Mouse (Mus musculus): ENCODE measurements around the gene Actl7b. TPM values are rescaled to one million over a fixed set of nuclear protein-coding genes. Genes with fewer than 3 reads are reported as not detected.

Actl7b gene
- polyA plus RNA-seq (2017; shearing (Covaris generic)) = not detected

- ATAC-seq = no peak
These were observed at the start of gene Actl7b for GRCm38 (mm10) chr4:56741041-56741493. TSS of gene Actl7b (minus strand) at chr4:56741443.

- no peak for ATAC-seq
These were observed 29.8 kb upstream of the Actl7b start for GRCm38 (mm10) chr4:56771065-56771464.

- ATAC-seq = no peak
These were observed 27.7 kb upstream of the Actl7b start for GRCm38 (mm10) chr4:56768913-56769312.

- ATAC-seq = no peak
These were observed 26.6 kb upstream of the Actl7b start for GRCm38 (mm10) chr4:56767861-56768284.

GRCm38 (mm10) chr4:56757693-56758092, 16.4 kb upstream of the Actl7b start:
- no peak for ATAC-seq

GRCm38 (mm10) chr4:56756966-56757600, 15.8 kb upstream of the Actl7b start:
- no peak for ATAC-seq

- ATAC-seq = no peak
These were observed 14.8 kb upstream of the Actl7b start for GRCm38 (mm10) chr4:56756021-56756420.

- ATAC-seq = no peak
These were observed 6.2 kb upstream of the Actl7b start for GRCm38 (mm10) chr4:56747456-56747855.

- no peak for ATAC-seq
These were observed 5.1 kb upstream of the Actl7b start for GRCm38 (mm10) chr4:56746345-56746744.

GRCm38 (mm10) chr4:56743363-56744195, 2.3 kb upstream of the Actl7b start, which contains the start of gene Actl7a:
TSS of gene Actl7a (plus strand) at chr4:56743413.
- ATAC-seq = no peak

GRCm38 (mm10) chr4:56742698-56743097, 1.5 kb upstream of the Actl7b start:
- ATAC-seq = no peak

- no peak for ATAC-seq
These were observed 632 bp downstream of the Actl7b start for GRCm38 (mm10) chr4:56740611-56741010.

- no peak for ATAC-seq
These were observed 1.2 kb downstream of the Actl7b start, which contains the start of gene Gm26657 for GRCm38 (mm10) chr4:56740020-56740485. TSS of gene Gm26657 (plus strand) at chr4:56740070.

- no peak for ATAC-seq
These were observed 15.4 kb downstream of the Actl7b start for GRCm38 (mm10) chr4:56725839-56726238.

- ATAC-seq = no peak
These were observed 18.0 kb downstream of the Actl7b start for GRCm38 (mm10) chr4:56723237-56723636.

- ATAC-seq = no peak
These were observed 18.9 kb downstream of the Actl7b start for GRCm38 (mm10) chr4:56722346-56722745.

- ATAC-seq = no peak
These were observed 19.8 kb downstream of the Actl7b start for GRCm38 (mm10) chr4:56721469-56721868.

- ATAC-seq = no peak
These were observed 20.8 kb downstream of the Actl7b start for GRCm38 (mm10) chr4:56720403-56720802.

- ATAC-seq = no peak
These were observed 21.8 kb downstream of the Actl7b start for GRCm38 (mm10) chr4:56719456-56719855.

- ATAC-seq = no peak
These were observed 22.4 kb downstream of the Actl7b start for GRCm38 (mm10) chr4:56718573-56719442.

GRCm38 (mm10) chr4:56717932-56718331, 23.3 kb downstream of the Actl7b start:
- no peak for ATAC-seq

GRCm38 (mm10) chr4:56716801-56717200, 24.4 kb downstream of the Actl7b start:
- ATAC-seq = no peak

- no peak for ATAC-seq
These were observed 28.1 kb downstream of the Actl7b start for GRCm38 (mm10) chr4:56713155-56713554.
